Mouse (Mus musculus): ENCODE measurements around the gene Lcp1.
"Not testable (repeated sequence)": the region's sequence is repeated elsewhere in the genome, so short reads cannot be mapped to it uniquely, and the experiment has no call there.

Lcp1 gene

DNA sequence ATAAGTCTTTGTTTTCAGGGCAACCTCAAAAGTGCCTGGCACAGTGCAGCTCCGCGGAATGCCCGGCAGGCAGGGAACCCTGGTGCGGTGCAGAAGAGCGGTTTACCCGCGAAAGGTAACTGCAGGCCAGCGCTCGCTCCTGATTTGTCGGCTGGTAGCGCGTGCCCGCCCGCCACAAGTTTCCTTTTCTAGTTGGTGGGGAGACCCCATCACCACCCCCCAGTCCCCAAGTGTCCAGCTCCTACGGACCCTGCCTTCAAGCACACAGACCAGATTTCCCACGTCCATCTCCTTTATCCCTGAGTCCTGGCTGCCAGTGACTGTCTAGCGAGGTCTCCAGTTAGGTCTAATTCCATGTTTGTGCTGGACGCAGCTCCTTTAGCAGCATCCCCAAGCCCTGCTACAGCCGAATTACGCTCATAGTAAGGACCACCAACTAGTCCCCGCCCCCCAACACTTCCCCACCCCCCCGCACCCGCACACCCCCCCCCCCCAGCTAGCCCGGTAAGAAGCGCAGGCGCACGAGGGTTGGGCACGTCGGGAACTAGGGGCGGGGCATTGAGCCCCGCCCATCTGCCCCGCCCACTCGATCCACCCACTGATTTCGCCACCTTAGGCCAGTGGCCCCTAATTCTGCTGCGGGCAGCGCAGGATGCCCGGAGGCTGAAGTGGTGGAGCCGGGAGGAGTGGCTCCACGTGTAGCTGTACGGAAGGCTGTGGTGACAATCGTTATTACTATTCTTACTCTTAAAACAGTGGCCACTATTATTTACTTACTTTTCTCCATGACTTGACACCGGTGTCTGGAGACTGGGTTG, at the start of gene Lcp1, which contains the start of gene Lrrc63:
Gene Lcp1 (plus strand): TSS at position 601 of the 818 bp plus-strand sequence.
Gene Lrrc63 (minus strand): TSS at position 381 of the 818 bp plus-strand sequence.
- peak; percentile 43 for DNase-seq

DNA sequence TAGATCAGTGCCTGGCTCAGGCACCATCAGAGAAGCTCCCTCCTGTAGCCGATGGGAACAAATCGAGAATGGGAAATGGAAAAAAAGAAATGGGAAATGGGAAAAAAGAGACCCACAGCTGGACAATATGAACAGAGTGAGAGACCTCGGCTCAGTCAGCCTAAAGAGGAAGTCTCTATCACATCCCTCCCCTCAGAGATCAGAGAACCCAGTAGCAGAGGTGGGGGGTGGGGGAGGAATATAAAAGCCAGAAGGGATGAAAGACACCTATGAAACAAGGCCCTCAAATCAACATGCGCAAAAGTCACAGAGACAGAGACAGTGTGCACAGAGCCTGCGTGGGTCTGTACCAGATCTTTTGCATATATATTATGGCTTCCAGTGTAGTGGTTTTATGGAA, 27.9 kb upstream of the Lcp1 start:
- no peak for DNase-seq

DNA sequence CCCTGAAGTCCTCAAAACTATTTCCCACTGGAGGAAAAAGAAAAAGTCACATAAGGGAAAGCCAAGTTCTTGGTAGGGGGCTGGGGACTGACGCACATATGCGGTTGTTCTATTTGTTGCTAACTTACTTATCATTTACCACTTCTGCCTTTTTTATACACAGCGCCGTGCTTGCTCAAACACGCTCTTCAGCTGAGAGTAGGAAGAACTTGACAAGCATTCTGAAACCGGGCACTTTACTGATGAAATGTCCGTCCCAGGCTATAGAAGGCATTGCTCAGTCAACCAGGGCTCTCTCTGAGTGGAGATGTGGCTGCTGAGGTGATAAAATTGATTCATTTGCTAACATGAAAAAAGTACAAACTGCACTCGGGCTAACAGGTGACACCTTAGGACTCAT, 9.2 kb upstream of the Lcp1 start:
- DNase-seq, result no peak

DNA sequence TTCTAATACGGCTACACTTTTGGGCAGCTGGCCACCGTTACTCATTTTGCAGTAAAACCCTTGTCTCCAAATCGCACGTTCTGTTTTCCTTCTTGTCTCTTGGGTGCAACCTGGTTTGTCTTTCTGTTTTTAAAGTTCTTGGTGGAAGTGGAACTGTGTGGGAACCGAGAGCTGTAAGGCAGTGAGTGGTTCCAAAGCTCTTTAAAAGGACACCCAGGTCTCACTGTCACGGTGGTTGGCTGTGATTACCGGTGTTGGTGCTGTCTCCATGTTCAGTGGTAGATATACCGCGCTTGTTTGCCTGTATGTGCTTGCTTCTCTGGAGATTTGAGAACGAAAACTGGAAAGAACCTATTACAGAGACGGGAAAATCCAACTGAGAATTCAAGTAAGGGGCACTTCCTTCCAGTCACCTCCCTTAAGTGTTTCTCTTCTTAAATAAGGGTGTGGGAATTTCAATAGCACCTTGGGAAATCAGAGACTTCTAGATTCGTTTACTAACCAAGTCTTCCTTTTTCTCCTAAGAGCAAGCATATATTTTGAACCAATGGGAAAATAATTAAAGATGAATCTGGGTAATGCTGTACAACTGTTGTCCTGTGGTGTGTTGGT, 529 bp downstream of the Lcp1 start:
- peak; percentile 5 for DNase-seq

DNA sequence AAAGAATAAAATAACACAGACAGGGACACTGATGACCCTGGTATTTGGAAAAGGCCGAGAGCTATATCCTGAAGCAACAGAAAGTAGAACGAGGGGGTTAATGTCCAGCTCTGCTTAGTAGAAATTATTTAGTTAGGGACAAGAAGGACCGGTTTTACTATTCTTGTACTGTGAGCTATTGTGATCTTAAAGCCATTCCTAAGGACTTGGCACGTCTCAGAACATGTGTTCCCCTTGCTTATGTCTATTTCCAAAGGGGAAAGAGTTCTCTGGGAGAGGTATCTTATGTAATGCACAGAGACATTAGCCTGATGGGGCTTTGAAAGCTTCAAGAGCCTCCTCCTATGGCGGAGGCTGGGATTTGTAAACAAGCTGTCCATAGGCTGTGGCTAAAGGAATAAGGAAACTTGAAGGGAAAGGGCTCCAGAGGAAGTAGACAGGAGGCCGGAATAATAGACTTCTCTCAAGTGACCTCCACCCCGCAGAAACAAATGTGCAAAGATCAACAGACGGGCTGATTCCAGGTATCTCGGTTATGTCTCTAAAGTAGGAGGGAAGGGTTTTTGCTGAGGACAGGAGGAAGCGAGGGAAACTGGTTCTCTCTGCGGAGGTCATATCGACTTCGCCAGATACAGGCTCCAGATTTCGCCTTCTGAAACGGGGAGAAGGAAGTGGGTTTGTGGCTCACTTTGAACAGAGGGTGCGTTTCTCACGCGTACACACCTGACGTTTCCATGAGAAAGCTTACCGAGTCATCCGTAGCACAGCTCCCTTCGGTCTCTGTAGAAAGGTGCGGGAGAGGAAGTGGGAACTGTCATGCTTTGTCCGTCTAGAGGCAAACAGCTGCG, 5.4 kb downstream of the Lcp1 start:
- no peak for DNase-seq

DNA sequence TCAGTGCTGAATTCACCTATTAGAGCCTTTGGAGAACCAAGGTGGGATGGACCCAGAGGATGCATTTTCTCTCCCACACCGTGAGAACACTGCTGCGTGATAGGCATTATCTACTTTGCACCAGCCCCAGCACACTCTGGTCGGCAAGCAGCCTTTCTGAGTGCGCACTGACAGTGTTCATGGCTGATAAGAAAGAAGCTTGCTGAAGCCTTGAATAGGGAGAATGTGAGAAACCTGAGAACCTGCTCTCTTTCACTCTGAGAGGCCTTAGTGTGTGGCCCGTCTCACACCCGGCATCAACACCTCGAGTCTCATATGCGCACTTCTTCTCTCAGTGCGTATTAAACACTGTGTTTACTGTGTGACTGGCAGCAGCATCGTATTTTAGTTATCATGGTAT, 7.6 kb downstream of the Lcp1 start:
- no peak for DNase-seq

DNA sequence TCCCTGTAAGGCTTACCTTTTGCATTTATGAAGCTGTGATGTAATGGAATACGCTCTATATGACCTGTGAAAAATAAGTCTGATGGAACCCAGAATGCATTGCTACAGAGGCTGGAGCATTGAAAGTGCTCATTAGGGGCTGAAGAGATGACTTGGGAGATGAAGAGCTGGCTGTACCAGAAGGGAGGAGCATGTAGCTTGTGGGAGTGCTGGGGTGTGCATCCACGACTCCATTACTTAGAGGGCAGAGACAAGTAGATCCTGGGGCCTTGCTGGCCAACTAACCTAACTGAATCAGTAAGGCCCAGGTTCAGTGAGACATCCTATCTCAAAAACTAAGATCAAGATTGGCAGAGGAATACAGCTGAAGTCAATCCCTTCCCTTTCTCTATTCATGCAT, 8.3 kb downstream of the Lcp1 start:
- DNase-seq, result no peak

DNA sequence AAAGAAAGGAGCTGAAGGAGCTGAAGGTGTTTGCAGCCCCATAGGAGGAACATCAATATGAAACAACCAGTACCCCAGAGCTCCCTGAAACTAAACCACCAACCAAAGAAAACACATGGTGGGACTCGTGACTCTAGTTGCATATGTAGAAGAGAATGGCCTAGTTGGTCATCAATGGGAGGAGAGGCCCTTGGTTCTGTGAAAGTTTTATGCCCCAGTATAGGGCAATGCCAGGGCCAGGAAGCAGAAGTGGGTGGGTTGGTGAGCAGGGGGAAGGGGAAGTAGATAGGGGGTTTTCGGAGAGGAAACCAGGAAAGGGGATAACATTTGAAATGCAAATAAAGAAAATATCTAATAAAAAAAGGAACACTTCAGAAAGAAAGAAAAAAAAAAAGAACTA, 16.8 kb downstream of the Lcp1 start:
- not testable (repeated sequence) for DNase-seq

DNA sequence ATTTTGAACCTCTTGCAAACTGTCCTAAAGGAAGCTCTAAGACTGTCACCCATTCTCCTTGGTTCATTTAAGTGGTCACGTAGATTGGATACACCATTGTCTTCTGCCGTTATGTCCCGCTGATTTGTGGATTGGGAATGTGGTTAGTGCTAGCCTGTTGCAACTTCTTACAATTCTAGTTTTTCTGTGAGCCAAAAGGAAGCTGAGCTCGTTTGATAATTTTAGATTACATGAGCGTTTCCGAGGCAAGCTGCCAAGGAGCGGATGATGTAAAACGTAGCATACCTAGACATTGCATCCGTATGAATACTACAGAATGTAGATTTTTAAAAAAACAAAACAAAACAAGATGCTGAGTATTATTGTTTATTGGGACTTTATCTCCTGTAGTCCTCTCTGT, 17.3 kb downstream of the Lcp1 start:
- no peak for DNase-seq

DNA sequence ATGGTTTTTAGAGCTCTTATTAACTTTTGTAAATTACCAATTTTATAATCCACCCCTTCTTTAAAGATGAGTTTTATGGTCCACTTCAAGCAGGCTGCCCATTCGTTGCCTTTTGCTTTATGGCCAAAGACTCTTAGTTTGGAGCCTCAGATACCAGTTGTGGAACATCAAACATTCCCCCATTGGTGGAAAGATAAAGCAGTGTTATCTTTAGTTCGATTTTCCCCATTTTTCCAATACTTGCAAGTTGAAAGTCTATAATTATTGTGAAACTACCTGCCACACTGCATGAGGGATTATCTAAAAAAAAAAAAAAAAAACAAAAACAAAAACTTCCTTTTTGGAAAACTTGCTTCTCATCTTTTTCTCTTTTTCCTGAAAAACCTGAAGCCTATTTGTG, 19.8 kb downstream of the Lcp1 start:
- no peak for DNase-seq

DNA sequence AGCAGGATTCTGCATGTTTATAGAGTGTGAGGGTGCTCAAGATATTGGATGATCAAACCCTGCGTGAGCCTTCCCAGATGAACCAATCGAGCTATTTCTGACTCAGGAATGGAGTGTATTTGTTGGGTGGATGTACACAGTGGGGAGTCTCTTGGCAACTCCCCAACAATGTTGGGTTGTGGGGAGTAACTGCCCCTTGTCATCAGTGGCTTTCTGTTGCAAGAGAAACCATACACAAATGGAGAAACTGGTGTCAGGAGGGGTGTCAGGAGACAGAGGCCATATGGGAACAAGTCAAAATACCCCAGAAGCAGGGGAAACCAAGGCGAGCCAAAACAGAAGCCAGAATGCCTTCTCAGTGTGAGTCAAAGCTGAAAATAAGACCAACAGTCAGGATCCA, 20.2 kb downstream of the Lcp1 start:
- DNase-seq, result no peak

DNA sequence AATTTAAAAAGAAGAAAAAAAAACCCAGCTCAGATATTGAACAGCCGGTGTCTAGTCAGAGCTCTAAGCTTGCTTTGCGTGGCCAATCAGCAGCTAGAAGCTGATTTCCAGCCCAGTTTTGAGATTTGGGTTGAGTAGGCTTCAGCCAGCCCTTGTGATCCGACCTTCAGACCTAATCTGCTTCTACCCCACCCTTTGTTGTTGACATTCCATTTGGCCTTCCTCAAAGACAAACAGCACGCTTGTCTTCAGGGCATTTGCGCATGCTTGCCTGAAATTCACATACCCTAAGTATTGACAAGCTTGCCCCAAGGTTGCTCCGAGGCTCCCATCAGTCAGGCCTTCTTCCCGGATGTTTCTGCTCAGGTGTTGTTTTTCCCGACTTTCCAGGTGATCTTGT, 23.6 kb downstream of the Lcp1 start:
- no peak for DNase-seq

DNA sequence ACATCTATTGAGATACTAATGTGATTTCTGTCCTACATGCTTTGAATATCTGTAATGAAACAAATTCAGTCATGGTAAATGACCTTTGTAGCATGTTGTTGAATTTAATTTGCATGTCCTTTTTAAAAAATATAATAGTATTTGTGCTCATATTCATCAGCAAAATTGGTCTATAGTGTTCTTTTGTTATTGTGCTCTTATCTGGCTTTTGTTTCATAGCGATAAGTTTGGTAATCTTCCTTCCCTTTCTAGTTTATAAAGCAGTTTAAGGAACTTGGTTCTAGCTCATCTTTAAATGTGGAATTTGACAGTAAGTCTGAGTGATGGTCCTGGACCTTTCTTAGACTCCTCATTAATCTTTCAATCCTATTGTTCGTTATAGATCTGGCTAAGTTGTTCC, 28.5 kb downstream of the Lcp1 start:
- no peak for DNase-seq

DNA sequence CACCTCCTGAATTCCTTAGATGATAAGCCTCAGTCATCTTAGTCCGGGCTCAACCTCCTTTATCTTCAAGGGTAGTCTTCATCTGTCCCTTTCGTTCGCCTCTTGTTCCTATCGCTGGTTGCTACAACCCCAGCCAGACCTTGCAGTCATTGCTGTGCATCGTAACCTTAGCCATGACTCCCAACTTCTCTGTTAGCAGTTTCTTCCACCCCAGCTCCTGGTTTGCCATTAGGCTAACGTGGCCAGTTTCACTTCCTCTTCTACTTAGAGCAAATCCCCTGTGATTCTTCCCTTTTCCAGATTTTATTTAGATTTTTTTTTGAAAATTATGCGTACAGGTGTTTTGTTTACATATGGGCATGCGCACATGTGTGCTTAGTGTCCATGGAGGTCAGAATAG, 33.0 kb downstream of the Lcp1 start:
- DNase-seq, result no peak

DNA sequence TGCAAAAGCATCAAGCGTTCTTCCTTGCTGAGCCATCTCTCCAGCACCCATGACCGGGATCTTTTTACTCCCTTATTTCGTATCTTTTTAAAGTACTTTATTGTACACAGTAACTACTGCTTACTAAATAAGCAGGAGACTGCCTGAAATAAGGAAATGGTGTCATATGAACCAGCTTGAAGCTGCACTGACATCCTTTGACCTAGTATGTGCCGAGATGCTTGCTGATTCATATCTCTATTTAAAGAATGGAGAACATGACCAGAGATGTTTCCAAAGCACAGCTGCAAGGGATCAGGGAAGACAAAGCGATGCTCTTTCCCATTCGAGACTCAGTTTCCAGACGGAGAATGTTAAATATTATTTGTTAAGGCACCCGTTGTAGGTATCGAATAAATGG, 33.4 kb downstream of the Lcp1 start:
- no peak for DNase-seq

DNA sequence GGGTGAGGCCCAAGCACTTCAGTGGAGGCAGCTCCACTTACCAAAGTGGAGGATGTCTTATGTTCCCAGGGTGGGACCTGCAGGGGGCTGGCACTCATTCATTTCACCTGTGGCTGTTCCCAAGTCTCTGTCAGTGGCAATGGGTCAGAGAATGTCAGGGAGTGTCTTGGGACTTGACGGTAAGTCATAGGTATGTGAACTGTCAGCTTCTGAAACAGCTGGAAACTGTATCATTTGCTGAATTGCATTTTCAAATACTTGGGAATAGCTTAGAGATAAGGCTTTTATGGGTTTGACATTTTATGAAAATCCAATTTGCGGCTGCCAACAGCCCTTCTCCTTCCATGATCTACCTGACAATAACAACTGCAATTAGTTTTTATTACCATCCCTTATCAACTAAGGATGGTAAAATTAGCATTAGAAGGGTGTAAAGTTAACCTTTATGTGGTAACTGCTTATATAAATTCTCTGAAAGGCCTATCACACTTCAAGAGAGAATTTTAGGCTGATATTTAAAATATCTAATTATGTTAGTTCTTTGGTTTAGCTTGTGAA, 34.8 kb downstream of the Lcp1 start:
- no peak for DNase-seq

DNA sequence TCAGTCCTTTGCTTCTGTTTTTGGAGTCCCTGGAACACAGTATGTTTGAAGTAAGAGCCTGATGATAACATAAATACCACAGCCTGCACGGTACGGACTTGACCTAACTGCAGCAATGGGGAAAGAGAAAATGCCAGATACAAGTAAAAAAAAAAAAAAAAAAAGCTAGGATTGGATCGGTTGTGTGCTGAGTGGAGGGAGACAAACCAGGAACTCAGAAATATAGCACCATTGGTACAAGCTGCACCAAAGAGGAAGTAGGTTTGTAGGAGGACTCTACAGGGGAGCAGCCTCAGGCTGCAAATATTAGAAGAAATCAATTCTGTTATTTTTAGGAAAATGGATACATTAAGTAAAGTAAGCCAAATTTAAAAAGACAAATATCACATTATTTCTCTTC, 37.6 kb downstream of the Lcp1 start:
- no peak for DNase-seq

DNA sequence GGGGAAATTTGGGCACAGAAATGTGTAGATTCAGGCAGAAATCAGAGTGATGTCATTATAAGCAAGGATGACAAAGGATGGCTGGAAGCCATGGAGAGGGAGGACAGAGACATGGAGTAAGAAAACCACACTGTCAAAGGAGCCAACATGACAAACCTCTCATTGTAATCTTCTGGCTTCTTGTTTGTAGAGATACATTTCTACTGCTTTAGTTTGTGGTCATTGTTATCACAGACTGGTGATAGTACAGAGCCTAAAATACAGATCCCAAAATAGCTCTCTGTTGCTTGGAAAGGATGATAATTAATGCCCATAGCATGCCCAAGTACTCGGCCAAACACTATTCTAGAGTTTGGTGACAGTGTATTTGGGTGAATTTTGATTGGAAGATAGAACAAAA, 39.6 kb downstream of the Lcp1 start:
- no peak for DNase-seq

DNA sequence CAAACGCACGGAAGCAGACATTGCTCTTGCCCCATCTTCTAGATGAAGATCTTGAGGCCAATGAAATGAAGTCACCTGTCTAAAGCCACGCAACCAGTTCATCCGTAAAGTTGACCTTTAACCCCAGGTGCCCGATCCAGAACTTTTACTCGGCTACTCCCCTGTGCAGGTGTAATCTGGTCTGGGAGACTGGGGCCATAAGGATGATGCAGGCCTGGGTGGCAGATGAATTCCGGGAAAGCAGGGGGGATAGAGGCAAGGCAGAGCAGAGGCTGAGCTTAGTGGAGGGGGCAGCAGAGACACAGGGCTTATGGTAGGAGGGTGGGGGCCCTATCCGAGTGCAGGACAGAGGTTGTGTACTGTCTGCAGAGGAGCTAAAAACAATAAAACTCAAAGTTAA, 43.4 kb downstream of the Lcp1 start:
- no peak for DNase-seq

DNA sequence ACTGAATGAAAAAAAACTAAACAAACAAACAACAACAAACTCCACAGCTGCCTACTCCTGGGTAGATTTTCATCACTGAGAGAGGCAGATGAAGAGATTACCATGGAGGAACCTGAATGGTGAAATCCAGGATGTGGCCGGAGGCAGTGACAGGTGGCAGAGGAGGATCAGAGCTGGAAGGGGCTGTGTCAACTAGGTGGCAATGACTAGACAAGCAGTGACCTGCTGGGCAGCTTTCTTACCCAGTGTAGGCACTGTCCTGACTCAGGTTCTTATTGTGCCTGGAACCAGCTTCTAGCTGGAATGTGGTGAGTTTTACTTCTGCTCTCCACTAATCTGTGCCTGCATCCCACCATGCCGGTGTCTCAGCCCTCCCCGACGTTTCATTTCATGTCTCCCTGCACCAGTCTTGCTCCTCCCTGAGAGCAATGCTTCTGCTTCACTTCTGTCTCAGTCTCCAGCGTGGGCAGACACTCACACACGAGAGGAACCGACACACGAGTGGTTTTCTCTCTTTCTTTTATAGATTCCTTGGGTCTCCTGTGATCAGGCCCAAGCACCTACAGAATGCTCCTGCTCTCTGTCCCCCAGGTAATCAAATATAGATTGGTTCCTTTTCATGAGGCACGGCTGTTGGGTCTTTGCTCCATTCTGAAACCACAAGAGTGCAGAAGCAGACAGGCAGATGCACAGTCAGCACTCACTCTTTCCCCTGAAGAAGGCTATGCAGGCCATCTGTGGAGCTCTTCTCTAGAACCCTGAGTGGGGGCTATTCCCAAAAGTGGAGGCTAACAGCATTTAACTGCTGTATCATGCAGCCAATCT, 44.0 kb downstream of the Lcp1 start:
- DNase-seq, result no peak

DNA sequence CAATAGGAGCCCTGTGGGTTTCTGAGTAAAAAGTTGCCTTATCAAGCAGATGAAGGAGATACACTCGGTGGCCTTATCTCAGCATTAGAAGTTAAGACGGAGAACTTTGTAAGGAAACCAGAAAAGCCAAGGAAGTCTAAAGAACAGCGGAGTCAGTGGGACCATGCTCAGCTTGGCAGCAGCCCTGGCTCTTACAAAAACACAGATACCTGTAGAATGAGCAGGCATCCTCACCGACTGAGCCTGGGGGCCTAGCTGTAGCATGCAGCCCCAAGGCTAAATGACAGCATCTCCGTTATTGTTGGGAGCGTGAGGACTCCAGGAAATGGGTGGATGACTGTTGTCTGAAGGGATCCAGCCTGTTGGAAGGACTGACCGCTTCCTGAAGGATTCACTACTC, 44.9 kb downstream of the Lcp1 start:
- DNase-seq, result no peak

DNA sequence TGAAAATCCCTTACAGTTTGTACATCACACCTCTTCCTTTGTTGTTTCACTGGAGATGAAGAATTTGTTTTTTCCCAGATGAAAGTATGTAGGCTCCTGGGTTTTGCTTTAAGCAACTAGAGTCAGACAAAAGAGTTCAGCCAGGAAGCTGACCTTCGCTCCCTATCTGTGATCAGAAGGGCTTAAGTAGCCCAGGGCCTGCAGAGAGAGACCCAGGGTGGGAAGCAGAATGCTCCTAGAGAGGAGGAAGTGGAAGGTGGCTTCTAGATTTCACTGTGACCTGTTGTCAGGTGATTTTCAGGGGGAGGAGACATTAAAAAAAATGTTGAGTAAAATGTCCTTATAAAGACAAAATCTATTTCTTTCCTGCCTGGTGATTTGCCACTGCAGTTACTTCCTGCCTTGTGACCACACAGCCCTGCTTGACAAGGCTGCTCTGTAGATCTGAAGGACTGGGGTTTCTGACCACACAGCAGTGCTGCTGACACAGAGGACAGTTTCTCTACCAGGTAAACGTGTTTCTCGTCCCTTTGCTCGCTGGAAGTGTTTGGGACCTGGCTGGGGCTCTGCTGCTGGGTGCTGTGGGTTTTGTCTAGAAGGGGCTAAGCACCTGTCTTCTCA, 45.6 kb downstream of the Lcp1 start:
- no peak for DNase-seq
